Mouse (Mus musculus) 3T3-L1 (cell line): ENCODE data around the gene Wipf1.
A peak's percentile ranks its signal among the peaks of the same experiment; 100 is the strongest.

Experiments
- DNase-seq: peaks from one replicate; pipeline ENCODE4 v3.0.0-alpha.2; 2015; ENCODE audit warnings: low read depth, low spot score

Wipf1 gene

GRCm38 (mm10) chr2:73387806-73388205 is 141.7 kb downstream of the Wipf1 start:
- peak; percentile 23 for DNase-seq

- DNase-seq: peak; percentile 99
These were observed 143.0 kb downstream of the Wipf1 start, which contains the start of gene Gpr155 for GRCm38 (mm10) chr2:73386356-73387046. TSS of gene Gpr155 (minus strand) at chr2:73386572.

GRCm38 (mm10) chr2:73385641-73386355 is 143.7 kb downstream of the Wipf1 start:
- no peak for DNase-seq

- DNase-seq: no peak
These were observed 144.4 kb downstream of the Wipf1 start for GRCm38 (mm10) chr2:73385172-73385571.

GRCm38 (mm10) chr2:73380298-73380975 is 149.1 kb downstream of the Wipf1 start:
- DNase-seq: no peak

- no peak for DNase-seq
These were observed 149.9 kb downstream of the Wipf1 start for GRCm38 (mm10) chr2:73379656-73380055.
